Mouse (Mus musculus) embryonic fibroblast, embryonic 13.5 days (primary cell): ENCODE data around the gene Maats1. TPM values are rescaled to one million over a fixed set of nuclear protein-coding genes. Genes with fewer than 3 reads are reported as not detected.

ENCODE experiments used
- H3K27ac ChIP-seq: 2 replicates; pipeline ENCODE4 v1.5.1; 2012; ENCODE audit warnings: low read length, control low read depth, inconsistent platforms; ENCODE audit not compliant: insufficient read depth
- H3K4me1 ChIP-seq: 2 replicates; pipeline ENCODE4 v1.6.1; 2011; ENCODE audit warnings: low read length; ENCODE audit not compliant: control insufficient read depth, insufficient read depth
- H3K4me3 ChIP-seq: 2 replicates; pipeline ENCODE4 v1.5.1; 2011; ENCODE audit warnings: mild to moderate bottlenecking, control low read depth, low read length; ENCODE audit not compliant: insufficient read depth
- CTCF ChIP-seq: IDR thresholded peaks from 2 replicates; pipeline ENCODE4 v1.5.1; 2011; ENCODE audit warnings: mild to moderate bottlenecking, control low read depth, low read length, moderate library complexity, borderline replicate concordance; ENCODE audit not compliant: insufficient read depth
- POLR2A ChIP-seq: IDR thresholded peaks from 2 replicates; pipeline ENCODE4 v1.6.1; 2011; ENCODE audit warnings: low read depth, mild to moderate bottlenecking, control low read depth, low read length, moderate library complexity
- polyA plus RNA-seq: library from polyadenylated mRNA; stranded (reverse); fragments of >200 nt; gene quantifications from 2 replicates; pipeline ENCODE4 v1.2.4, GENCODE M21; 2011; ENCODE audit warnings: low read depth; ENCODE audit not compliant: missing spikeins, insufficient read length

Gene Maats1
- polyA plus RNA-seq, 1 experiment = not detected

GRCm38 (mm10) chr16:38250467-38250866 is 91.5 kb downstream of the Maats1 start:
- no peak overlapping the region for H3K4me3 ChIP-seq
- H3K27ac ChIP-seq = no peak overlapping the region
- H3K4me1 ChIP-seq = peaks cover 20% of the 10 kb centered on the region
- TF ChIP-seq CTCF = no peak
- TF ChIP-seq POLR2A = no peak

DNA sequence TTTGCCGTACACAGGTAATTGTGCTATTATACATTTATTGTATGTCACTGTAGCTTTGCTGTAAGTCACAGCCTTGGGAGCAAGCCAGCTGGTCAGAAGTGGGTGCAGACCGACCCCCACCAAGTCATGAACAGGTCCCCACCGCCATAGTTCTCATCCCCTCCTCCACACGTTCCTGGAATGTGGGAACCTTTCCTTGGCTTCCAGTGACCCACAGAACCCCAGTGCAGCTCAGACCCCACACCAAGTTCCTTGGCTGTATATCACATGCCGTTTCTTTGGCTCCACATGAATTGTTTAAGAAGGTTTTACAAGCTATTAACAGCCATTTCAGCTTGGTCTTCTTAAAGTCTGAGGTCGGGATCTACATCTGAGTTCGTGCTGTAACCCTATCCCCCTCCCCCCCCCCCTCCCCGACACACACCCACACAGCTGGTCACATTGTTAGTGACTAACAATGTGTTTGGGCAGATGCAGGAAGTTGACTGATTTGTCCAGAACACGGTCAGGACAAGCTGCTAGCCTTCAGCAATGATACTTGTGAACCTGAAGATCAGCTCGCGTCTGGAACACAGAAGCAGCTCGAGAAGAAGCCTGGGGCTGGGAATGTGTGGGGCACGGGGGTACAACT is 93.5 kb downstream of the Maats1 start:
- Histone ChIP-seq H3K27ac (peak overlapping the region; percentile 47; the same call in 1 of the 2 replicates), H3K4me1 (peaks cover 25% of the 10 kb centered on the region), H3K4me3 (no peak overlapping the region)
- TF ChIP-seq CTCF (no peak), POLR2A (no peak; the same call in 1 of the 2 replicates)

Other genes starting within 250 kb of the Maats1 start
- gene Nr1i2, start 47.3 kb downstream of the Maats1 start, polyA plus RNA-seq = not detected in 2 replicates
- 93.2 and 102 TPM in 2 replicates for gene Cox17, start 4.8 kb upstream of the Maats1 start, polyA plus RNA-seq
- gene Gm21987, start 4.9 kb upstream of the Maats1 start, polyA plus RNA-seq = 1.4 TPM in 1 of 2 replicates, not detected in the other
- 0.60 and 1.0 TPM in 2 replicates for gene Popdc2, start 20.1 kb upstream of the Maats1 start, polyA plus RNA-seq
- gene Pla1a, start 91.0 kb upstream of the Maats1 start, polyA plus RNA-seq = 1.2 and 2.2 TPM in 2 replicates
- 53.9 and 66.6 TPM in 2 replicates for gene Adprh, start 110.6 kb upstream of the Maats1 start, polyA plus RNA-seq
- 22.9 and 62.4 TPM in 2 replicates for gene Cd80, start 113.4 kb upstream of the Maats1 start, polyA plus RNA-seq
- gene Timmdc1, start 180.5 kb upstream of the Maats1 start, polyA plus RNA-seq = 29.0 and 38.0 TPM in 2 replicates
- 64.5 and 67.0 TPM in 2 replicates for gene Poglut1, start 208.1 kb upstream of the Maats1 start, polyA plus RNA-seq
- gene Tmem39a, start 216.6 kb upstream of the Maats1 start, polyA plus RNA-seq = 127 and 143 TPM in 2 replicates